Mouse (Mus musculus) erythroblast, embryonic 14.5 days (primary cell): ENCODE data around the gene Scgb1b27. TPM values are rescaled to one million over a fixed set of nuclear protein-coding genes. Genes with fewer than 3 reads are reported as not detected.
"Not testable (repeated sequence)": the region's sequence is repeated elsewhere in the genome, so short reads cannot be mapped to it uniquely, and the experiment has no call there.

Source experiments
- H3K27me3 ChIP-seq: 2 replicates; pipeline ENCODE4 v1.6.1; 2012; ENCODE audit warnings: inconsistent platforms; ENCODE audit not compliant: control insufficient read depth
- H3K36me3 ChIP-seq: 2 replicates; pipeline ENCODE4 v1.6.1; 2012; ENCODE audit warnings: mild to moderate bottlenecking, inconsistent platforms; ENCODE audit not compliant: control insufficient read depth
- H3K4me1 ChIP-seq: 2 replicates; pipeline ENCODE4 v1.6.1; 2012; ENCODE audit warnings: inconsistent platforms; ENCODE audit not compliant: control insufficient read depth
- H3K4me3 ChIP-seq: replicated peaks from 2 replicates; pipeline ENCODE3; 2012; ENCODE audit warnings: moderate library complexity, mild to moderate bottlenecking, inconsistent platforms
- H3K9me3 ChIP-seq: 2 replicates; pipeline ENCODE4 v1.6.1; 2012; ENCODE audit warnings: low read length, inconsistent platforms, mixed read lengths; ENCODE audit not compliant: control insufficient read depth
- GATA1 ChIP-seq: IDR thresholded peaks from 2 replicates; pipeline ENCODE4 v1.6.1; 2012; ENCODE audit warnings: low read length, inconsistent platforms, mixed read lengths
- TAL1 ChIP-seq: IDR thresholded peaks from 3 replicates; pipeline ENCODE4 v1.6.1; 2012; ENCODE audit warnings: low read length, inconsistent platforms, mixed read lengths
- polyA plus RNA-seq: library from polyadenylated mRNA; stranded (reverse); fragments of >175 nt; gene quantifications from 2 replicates; pipeline ENCODE4 v1.2.3, GENCODE M21; 2012

The Scgb1b27 gene
- not detected in 2 replicates for polyA plus RNA-seq

- not testable (repeated sequence) for H3K27me3 ChIP-seq, H3K4me3 ChIP-seq, H3K4me1 ChIP-seq, H3K36me3 ChIP-seq
- H3K9me3 ChIP-seq, result peaks cover 29% of the 10 kb centered on the region
These were observed at the start of gene Scgb1b27 for GRCm38 (mm10) chr7:34021183-34021582. TSS of gene Scgb1b27 (plus strand) at chr7:34021483.

- H3K27me3 ChIP-seq, H3K4me1 ChIP-seq, H3K4me3 ChIP-seq, H3K9me3 ChIP-seq, H3K36me3 ChIP-seq: not testable (repeated sequence)
These were observed 39.0 kb upstream of the Scgb1b27 start for GRCm38 (mm10) chr7:33982281-33982680.

- no peaks in the 10 kb centered on the region for H3K4me1 ChIP-seq
- H3K36me3 ChIP-seq, result no peaks in the 10 kb centered on the region
- H3K27me3 ChIP-seq, result no peaks in the 10 kb centered on the region
- TF ChIP-seq TAL1 (no peak), GATA1 (no peak)
- no peak within 1 kb of the TSS for H3K4me3 ChIP-seq
- peaks cover 38% of the 10 kb centered on the region for H3K9me3 ChIP-seq
These were observed 7.4 kb upstream of the Scgb1b27 start, which contains the start of gene Scgb2b27 for GRCm38 (mm10) chr7:34013842-34014241. TSS of gene Scgb2b27 (minus strand) at chr7:34013942.

GRCm38 (mm10) chr7:34025641-34026040 is 4.4 kb downstream of the Scgb1b27 start:
- Histone ChIP-seq H3K9me3 (peaks cover 55% of the 10 kb centered on the region), H3K4me3 (no peak overlapping the region), H3K4me1 (no peaks in the 10 kb centered on the region), H3K36me3 (no peaks in the 10 kb centered on the region), H3K27me3 (no peaks in the 10 kb centered on the region)
- TF ChIP-seq GATA1, result no peak
- no peak for TF ChIP-seq TAL1

- H3K36me3 ChIP-seq, H3K4me3 ChIP-seq, H3K27me3 ChIP-seq, H3K4me1 ChIP-seq: not testable (repeated sequence)
- H3K9me3 ChIP-seq, result peaks cover 52% of the 10 kb centered on the region
These were observed 5.9 kb downstream of the Scgb1b27 start for GRCm38 (mm10) chr7:34027202-34027601.

- no peaks in the 10 kb centered on the region for H3K4me1 ChIP-seq
- TF ChIP-seq GATA1, result no peak
- TF ChIP-seq TAL1, result no peak
- H3K9me3 ChIP-seq, result peaks cover 55% of the 10 kb centered on the region
- no peaks in the 10 kb centered on the region for H3K27me3 ChIP-seq
- no peaks in the 10 kb centered on the region for H3K36me3 ChIP-seq
- H3K4me3 ChIP-seq, result no peak overlapping the region
These were observed 8.7 kb downstream of the Scgb1b27 start for GRCm38 (mm10) chr7:34030026-34030425.

GRCm38 (mm10) chr7:34034579-34034978 is 13.3 kb downstream of the Scgb1b27 start:
- H3K27me3 ChIP-seq, H3K4me1 ChIP-seq, H3K36me3 ChIP-seq, H3K4me3 ChIP-seq: not testable (repeated sequence)
- peaks cover 37% of the 10 kb centered on the region for H3K9me3 ChIP-seq

- not testable (repeated sequence) for H3K27me3 ChIP-seq, H3K36me3 ChIP-seq, H3K4me3 ChIP-seq, H3K4me1 ChIP-seq
- peaks cover 24% of the 10 kb centered on the region for H3K9me3 ChIP-seq
These were observed 15.0 kb downstream of the Scgb1b27 start for GRCm38 (mm10) chr7:34036076-34036815.

- not testable (repeated sequence) for H3K9me3 ChIP-seq, H3K36me3 ChIP-seq, H3K4me3 ChIP-seq, H3K27me3 ChIP-seq, H3K4me1 ChIP-seq
These were observed 46.8 kb downstream of the Scgb1b27 start for GRCm38 (mm10) chr7:34068132-34068531.

Other genes with a start within 250 kb of the Scgb1b27 start
- not detected in 2 replicates for gene Scgb2b26, start 76.4 kb upstream of the Scgb1b27 start, polyA plus RNA-seq
- gene Scgb2b27, start 7.5 kb upstream of the Scgb1b27 start, polyA plus RNA-seq, result 0.02 TPM in 1 of 2 replicates, not detected in the other
- gene Scgb1b30, start 73.9 kb downstream of the Scgb1b27 start, polyA plus RNA-seq, result not detected in 2 replicates
- gene Wtip, start 111.8 kb downstream of the Scgb1b27 start, polyA plus RNA-seq, result 0.07 and 0.09 TPM in 2 replicates
- gene Uba2, start 148.1 kb downstream of the Scgb1b27 start, polyA plus RNA-seq, result 0.92 and 1.3 TPM in 2 replicates
- 0.42 and 0.52 TPM in 2 replicates for gene Pdcd2l, start 175.2 kb downstream of the Scgb1b27 start, polyA plus RNA-seq
- 18.4 and 29.3 TPM in 2 replicates for gene Gpi1, start 208.9 kb downstream of the Scgb1b27 start, polyA plus RNA-seq
- not detected in 2 replicates for gene Gm6096, start 229.6 kb downstream of the Scgb1b27 start, polyA plus RNA-seq